In the genomic region with DNA sequence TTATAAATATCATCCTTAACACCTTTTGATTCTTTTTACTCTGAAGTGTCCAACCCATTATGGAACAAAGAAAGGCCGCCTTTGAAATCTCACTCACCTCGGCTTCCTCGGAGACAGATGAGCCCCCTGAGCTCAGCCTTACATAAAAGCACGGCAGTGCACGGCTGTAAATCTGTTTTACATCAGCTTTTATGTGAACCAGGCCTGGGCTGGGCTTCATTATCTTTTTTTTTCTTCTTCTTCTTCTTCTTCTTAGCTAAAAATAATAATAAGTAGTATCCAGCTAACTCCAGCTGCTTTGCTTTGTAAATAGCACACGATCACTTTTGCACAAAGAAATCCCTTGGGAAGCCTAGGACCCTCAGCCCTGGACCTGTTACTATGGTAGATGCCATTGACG, we compare ENCODE assay signal across 23 mouse cellular contexts.
A peak's percentile ranks its signal among the peaks of the same experiment; 100 is the strongest.
DNase-seq lines count a peak whose midpoint lies in the region; ATAC-seq lines count a peak whose summit lies in the region.
"Had no signal": no experiment of that assay in that cellular context is flagged by ENCODE, and none has a peak within 500 bp of the region (broad histone marks: within the 10 kb centered on the region; RNA-seq: fewer than 3 reads in every experiment).

No protein-coding gene starts in this region.

- WGBS in midbrain, embryonic 11.5 days, result 27% methylated on average over 7 of the region's 7 CpGs
- WGBS in midbrain, embryonic 15.5 days, result 13% methylated on average over 7 of the region's 7 CpGs

- H3K9me3 ChIP-seq in midbrain, embryonic 11.5 days (ENCODE audit: control insufficient read depth, low read length), result no peaks in the 10 kb centered on the region
- H3K9me3 ChIP-seq in midbrain, embryonic 15.5 days, result no peaks in the 10 kb centered on the region
- H3K9me3 ChIP-seq: forebrain, embryonic 13.5 days; heart, embryonic 10.5 days; hindbrain, embryonic 10.5 days; lung, embryonic 15.5 days; midbrain, embryonic 10.5 days had no signal

- no peaks in the 10 kb centered on the region for H3K36me3 ChIP-seq in midbrain, embryonic 11.5 days (ENCODE audit: control insufficient read depth, insufficient read depth, low read length)
- H3K36me3 ChIP-seq in midbrain, embryonic 15.5 days (replicated peaks), result no peaks in the 10 kb centered on the region
- H3K36me3 ChIP-seq: heart, embryonic 10.5 days; hindbrain, embryonic 10.5 days; lung, embryonic 15.5 days; midbrain, embryonic 10.5 days had no signal

- H3K4me2 ChIP-seq in midbrain, embryonic 11.5 days, result no peak overlapping the region
- no peak overlapping the region for H3K4me2 ChIP-seq in midbrain, embryonic 15.5 days
- H3K4me2 ChIP-seq: forebrain, embryonic 13.5 days; lung, embryonic 15.5 days had no signal

- no peak for ATAC-seq in midbrain, embryonic 11.5 days (ENCODE audit: low FRiP score)
- no peak for ATAC-seq in midbrain, embryonic 15.5 days (replicated peaks)
- ATAC-seq in erythroid progenitor cell, adult 5-6 weeks (replicated peaks; ENCODE audit: low FRiP score, poor library complexity, severe bottlenecking), result no peak
- ATAC-seq: forebrain, embryonic 13.5 days; hindbrain, postnatal 0 days; intestine, postnatal 0 days had no signal

- H3K4me3 ChIP-seq in midbrain, embryonic 11.5 days (ENCODE audit: low read depth, low read length), result no peak overlapping the region
- H3K4me3 ChIP-seq in midbrain, embryonic 15.5 days, result no peak overlapping the region
- H3K4me3 ChIP-seq: forebrain, embryonic 13.5 days; heart, embryonic 10.5 days; hindbrain, embryonic 10.5 days; lung, embryonic 15.5 days; midbrain, embryonic 10.5 days had no signal

- no peaks in the 10 kb centered on the region for H3K4me1 ChIP-seq in midbrain, embryonic 11.5 days (ENCODE audit: control insufficient read depth, insufficient read depth, low read length)
- peaks cover 11% of the 10 kb centered on the region for H3K4me1 ChIP-seq in midbrain, embryonic 15.5 days
- H3K4me1 ChIP-seq: heart, embryonic 10.5 days; lung, embryonic 15.5 days had no signal

- no peak overlapping the region for H3K9ac ChIP-seq in midbrain, embryonic 11.5 days (ENCODE audit: low read length)
- no peak overlapping the region for H3K9ac ChIP-seq in midbrain, embryonic 15.5 days
- H3K9ac ChIP-seq: forebrain, embryonic 13.5 days; liver, embryonic 14.5 days; lung, embryonic 15.5 days had no signal

- intact Hi-C loops in left cerebral cortex, postnatal 4 days (cut with DNase I), result no loop called here

- H3K27ac ChIP-seq in midbrain, embryonic 11.5 days (ENCODE audit: low read depth, low read length), result no peak overlapping the region
- no peak overlapping the region; the same call in 1 of the 2 replicates for H3K27ac ChIP-seq in midbrain, embryonic 15.5 days
- H3K27ac ChIP-seq: forebrain, embryonic 13.5 days; heart, embryonic 10.5 days; hindbrain, embryonic 10.5 days; hindbrain, postnatal 0 days; liver, embryonic 14.5 days; lung, embryonic 15.5 days; midbrain, embryonic 10.5 days had no signal

- H3K27me3 ChIP-seq in midbrain, embryonic 11.5 days (ENCODE audit: control insufficient read depth, insufficient read depth, low read length), result no peaks in the 10 kb centered on the region
- no peaks in the 10 kb centered on the region for H3K27me3 ChIP-seq in midbrain, embryonic 15.5 days (replicated peaks)
- H3K27me3 ChIP-seq: forebrain, embryonic 13.5 days; lung, embryonic 15.5 days had no signal

- DNase-seq in midbrain, embryonic 11.5 days (ENCODE audit: low spot score, missing footprints), result peak; percentile 86
- DNase-seq in forelimb bud, embryonic 11.5 days (ENCODE audit: low read depth, low spot score), result peak; percentile 42
- DNase-seq in mesoderm, embryonic 11.5 days (ENCODE audit: low read depth, low spot score), result peak; percentile 55
- DNase-seq in left cerebral cortex, adult 8-10 months (ENCODE audit: low spot score in 2 of 2), result no peak
- DNase-seq in left cerebral cortex, postnatal 4 days, result no peak
- DNase-seq: cerebellum, adult 9-10 months; gastrocnemius, postnatal 25 days; kidney, postnatal 25 days; layer of hippocampus, postnatal 36 days; lung, postnatal 4 days; retina, postnatal 1 day; right cerebral cortex, postnatal 4 days; thymus, adult 2 months had no signal

Comparison
In these comparisons a context has a peak if more than half of its experiments do, and no peak if none do; other contexts are left out.
1. DNase-seq: peak in midbrain, embryonic 11.5 days (single experiment), forelimb bud, embryonic 11.5 days (single experiment) and mesoderm, embryonic 11.5 days (single experiment); none in left cerebral cortex, adult 8-10 months (0 of 2) and left cerebral cortex, postnatal 4 days (single experiment).